9 mouse cellular contexts compared by ENCODE assay signal in genomic region chr5:132541371-132541931, GRCm38 (mm10). TPM values are rescaled to one million over a fixed set of nuclear protein-coding genes. Genes with fewer than 3 reads are reported as not detected.
DNase-seq lines count a peak whose midpoint lies in the region; ATAC-seq and TF ChIP-seq lines count a peak whose summit lies in the region.
"Had no signal": no experiment of that assay in that cellular context is flagged by ENCODE, and none has a peak within 500 bp of the region (broad histone marks: within the 10 kb centered on the region; RNA-seq: fewer than 3 reads in every experiment).

No protein-coding gene starts in this region.

- peak overlapping the region; percentile 90 for H3K9ac ChIP-seq in forebrain, embryonic 14.5 days (ENCODE audit: low read length)
- peak overlapping the region; percentile 96 for H3K9ac ChIP-seq in hindbrain, embryonic 13.5 days
- peak overlapping the region; percentile 70 for H3K9ac ChIP-seq in limb, embryonic 15.5 days
- peak overlapping the region; percentile 89 for H3K9ac ChIP-seq in neural tube, embryonic 13.5 days

- WGBS in forebrain, embryonic 14.5 days: under 1% methylated on average over 46 of the region's 46 CpGs
- under 1% methylated on average over 46 of the region's 46 CpGs for WGBS in hindbrain, embryonic 13.5 days
- under 1% methylated on average over 42 of the region's 46 CpGs for WGBS in limb, embryonic 15.5 days
- 1% methylated on average over 46 of the region's 46 CpGs for WGBS in neural tube, embryonic 13.5 days

- no peak for TF ChIP-seq CTCF in brain, embryonic 14.5 days (IDR thresholded peaks at IDR 0.05; ENCODE audit: borderline replicate concordance, extremely low read depth, insufficient read depth, insufficient read length)

- peak; percentile 34 to 37 for DNase-seq in layer of hippocampus, postnatal 25 days (ENCODE audit: extremely low spot score in 1 of 2, low spot score in 1 of 2)
- DNase-seq in layer of hippocampus, adult 9-11 months: no peak
- peak; percentile 43 for DNase-seq in brain, embryonic 14.5 days (ENCODE audit: low read depth)
- DNase-seq in forebrain, embryonic 14.5 days (ENCODE audit: low spot score): no peak

- peak; percentile 13; the same call in 1 of the 2 replicates for TF ChIP-seq POLR2A in brain, embryonic 14.5 days (IDR thresholded peaks at IDR 0.05; ENCODE audit: borderline replicate concordance, extremely low read depth, insufficient read depth, insufficient read length, poor library complexity, severe bottlenecking)

- no peaks in the 10 kb centered on the region for H3K36me3 ChIP-seq in forebrain, embryonic 14.5 days (ENCODE audit: control insufficient read depth, insufficient read depth, low read length)
- no peaks in the 10 kb centered on the region for H3K36me3 ChIP-seq in hindbrain, embryonic 13.5 days
- H3K36me3 ChIP-seq in limb, embryonic 15.5 days: no peaks in the 10 kb centered on the region
- H3K36me3 ChIP-seq in neural tube, embryonic 13.5 days: no peaks in the 10 kb centered on the region

- H3K4me3 ChIP-seq in forebrain, embryonic 14.5 days (ENCODE audit: low read depth, low read length): peak overlapping the region; percentile 82
- peak overlapping the region; percentile 81 for H3K4me3 ChIP-seq in hindbrain, embryonic 13.5 days
- H3K4me3 ChIP-seq in limb, embryonic 15.5 days: peak overlapping the region; percentile 77
- H3K4me3 ChIP-seq in neural tube, embryonic 13.5 days: peak overlapping the region; percentile 71

- no peak for ATAC-seq in forebrain, embryonic 14.5 days
- no peak for ATAC-seq in hindbrain, embryonic 13.5 days (ENCODE audit: low FRiP score)
- no peak for ATAC-seq in limb, embryonic 15.5 days (ENCODE audit: insufficient number of reproducible peaks, low FRiP score, low TSS enrichment, low read depth)
- ATAC-seq in neural tube, embryonic 13.5 days (ENCODE audit: low read depth): no peak
- no peak for ATAC-seq in megakaryocyte progenitor cell, adult 5-6 weeks (replicated peaks; ENCODE audit: poor library complexity)

- no peaks in the 10 kb centered on the region for H3K27me3 ChIP-seq in forebrain, embryonic 14.5 days (replicated peaks; ENCODE audit: control insufficient read depth, insufficient read depth, low read length)
- H3K27me3 ChIP-seq in hindbrain, embryonic 13.5 days: no peaks in the 10 kb centered on the region
- H3K27me3 ChIP-seq in limb, embryonic 15.5 days: 0 out of 2 replicates have a peak, but pooled peaks cover 3% of the 10 kb centered on the region
- no peaks in the 10 kb centered on the region for H3K27me3 ChIP-seq in neural tube, embryonic 13.5 days

- no peaks in the 10 kb centered on the region for H3K9me3 ChIP-seq in forebrain, embryonic 14.5 days (replicated peaks; ENCODE audit: control insufficient read depth, low read length)
- no peaks in the 10 kb centered on the region for H3K9me3 ChIP-seq in hindbrain, embryonic 13.5 days
- no peaks in the 10 kb centered on the region for H3K9me3 ChIP-seq in limb, embryonic 15.5 days
- H3K9me3 ChIP-seq in neural tube, embryonic 13.5 days: no peaks in the 10 kb centered on the region

- H3K27ac ChIP-seq in forebrain, embryonic 14.5 days (ENCODE audit: low read depth, low read length): peak overlapping the region; percentile 92
- peak overlapping the region; percentile 93 for H3K27ac ChIP-seq in hindbrain, embryonic 13.5 days
- H3K27ac ChIP-seq in limb, embryonic 15.5 days: peak overlapping the region; percentile 91
- H3K27ac ChIP-seq in neural tube, embryonic 13.5 days (replicated peaks): peak overlapping the region; percentile 95

- H3K4me1 ChIP-seq in forebrain, embryonic 14.5 days (ENCODE audit: control insufficient read depth, insufficient read depth, low read length): peaks cover 24% of the 10 kb centered on the region
- peaks cover 48% of the 10 kb centered on the region for H3K4me1 ChIP-seq in hindbrain, embryonic 13.5 days (replicated peaks)
- peaks cover 26% of the 10 kb centered on the region for H3K4me1 ChIP-seq in limb, embryonic 15.5 days
- H3K4me1 ChIP-seq in neural tube, embryonic 13.5 days (replicated peaks): peaks cover 46% of the 10 kb centered on the region

- peak overlapping the region; percentile 72 for H3K4me2 ChIP-seq in forebrain, embryonic 14.5 days (ENCODE audit: low read length)
- peak overlapping the region; percentile 73 for H3K4me2 ChIP-seq in hindbrain, embryonic 13.5 days
- peak overlapping the region; percentile 71 for H3K4me2 ChIP-seq in limb, embryonic 15.5 days
- peak overlapping the region; percentile 75 for H3K4me2 ChIP-seq in neural tube, embryonic 13.5 days

RNA-seq across cellular contexts. Expression of gene Auts2, which starts 1.7 kb away (rescaled TPM):
- 100 to 1,000 TPM; 103 to 156 TPM for total RNA-seq in layer of hippocampus, postnatal 25 days (2021)
- polyA plus RNA-seq in brain, embryonic 14.5 days (2012; rRNA removed): 91.8 and 122 TPM in 2 replicates
- 34.5 and 52.0 TPM in 2 replicates for polyA plus RNA-seq in forebrain, embryonic 14.5 days (2014; fragmentation: Nextera tagmentation; extraction: Ambion mirVana)
- 78.6 and 89.9 TPM in 2 replicates for polyA plus RNA-seq in hindbrain, embryonic 13.5 days (2015; fragmentation: Nextera tagmentation; extraction: Ambion mirVana)
- 31.5 and 34.0 TPM in 2 replicates for polyA plus RNA-seq in limb, embryonic 15.5 days (2015; fragmentation: Nextera tagmentation; extraction: Ambion mirVana)
- 72.6 and 82.2 TPM in 2 replicates for polyA plus RNA-seq in neural tube, embryonic 13.5 days (2015; fragmentation: Nextera tagmentation; extraction: Ambion mirVana)
- 3.9 and 9.8 TPM in 2 replicates for total RNA-seq in megakaryocyte progenitor cell, adult 5-6 weeks (2015)
- 1.4 and 15.0 TPM in 2 replicates for total RNA-seq in megakaryocyte progenitor cell, adult 5-6 weeks (2017)
- total RNA-seq: MEL had no signal

Comparison
In these comparisons a context has a peak if more than half of its experiments do, and no peak if none do; other contexts are left out.
1. DNase-seq: peak in layer of hippocampus, postnatal 25 days (2 of 2) and brain, embryonic 14.5 days (single experiment); none in layer of hippocampus, adult 9-11 months (single experiment) and forebrain, embryonic 14.5 days (single experiment).
2. Peak in every context shown above with its lines, with median percentiles within 50 percentile points of each other: H3K27ac ChIP-seq, H3K4me2 ChIP-seq, H3K4me3 ChIP-seq and H3K9ac ChIP-seq.